Mouse (Mus musculus) testis, adult 2 months (tissue): ENCODE data around the gene Fancd2. TPM values are rescaled to one million over a fixed set of nuclear protein-coding genes. Genes with fewer than 3 reads are reported as not detected.

Experiments used
- H3K27ac ChIP-seq: fragments of 200-500 bp; 2 replicates; pipeline ENCODE4 v1.5.1; 2012; ENCODE audit warnings: low read depth, low read length; ENCODE audit not compliant: control insufficient read depth, insufficient read depth
- H3K27me3 ChIP-seq: fragments of 200-500 bp; 2 replicates; pipeline ENCODE4 v1.6.1; 2012; ENCODE audit warnings: mild to moderate bottlenecking, low read length, moderate library complexity; ENCODE audit not compliant: control insufficient read depth, insufficient read depth
- H3K36me3 ChIP-seq: fragments of 200-500 bp; 2 replicates; pipeline ENCODE4 v1.6.1; 2012; ENCODE audit warnings: mild to moderate bottlenecking, low read length; ENCODE audit not compliant: control insufficient read depth, insufficient read depth
- H3K4me1 ChIP-seq: fragments of 200-500 bp; 2 replicates; pipeline ENCODE4 v1.6.1; 2012; ENCODE audit warnings: low read length; ENCODE audit not compliant: control insufficient read depth, insufficient read depth
- H3K4me3 ChIP-seq: fragments of 200-500 bp; 2 replicates; pipeline ENCODE4 v1.5.1; 2012; ENCODE audit warnings: low read depth, mild to moderate bottlenecking, low read length, moderate library complexity, mixed read lengths; ENCODE audit not compliant: control insufficient read depth
- CTCF ChIP-seq: fragments of 200-500 bp; IDR thresholded peaks from 2 replicates; pipeline ENCODE4 v1.5.1; 2012; ENCODE audit warnings: low read depth, mild to moderate bottlenecking, inconsistent platforms, low read length, moderate library complexity; ENCODE audit not compliant: control insufficient read depth, insufficient read depth, insufficient replicate concordance
- POLR2A ChIP-seq: fragments of 200-500 bp; IDR thresholded peaks from 2 replicates; pipeline ENCODE4 v1.6.1; 2012; ENCODE audit warnings: low read depth, mild to moderate bottlenecking, inconsistent platforms, low read length, moderate library complexity; ENCODE audit not compliant: control insufficient read depth
- polyA plus RNA-seq: library from polyadenylated mRNA; depleted of rRNA; stranded (reverse); fragments of >200 nt; gene quantifications from 2 replicates; pipeline ENCODE4 v1.2.3, GENCODE M21; 2012

The Fancd2 gene
- polyA plus RNA-seq, 1 experiment: 19.5 TPM

DNA sequence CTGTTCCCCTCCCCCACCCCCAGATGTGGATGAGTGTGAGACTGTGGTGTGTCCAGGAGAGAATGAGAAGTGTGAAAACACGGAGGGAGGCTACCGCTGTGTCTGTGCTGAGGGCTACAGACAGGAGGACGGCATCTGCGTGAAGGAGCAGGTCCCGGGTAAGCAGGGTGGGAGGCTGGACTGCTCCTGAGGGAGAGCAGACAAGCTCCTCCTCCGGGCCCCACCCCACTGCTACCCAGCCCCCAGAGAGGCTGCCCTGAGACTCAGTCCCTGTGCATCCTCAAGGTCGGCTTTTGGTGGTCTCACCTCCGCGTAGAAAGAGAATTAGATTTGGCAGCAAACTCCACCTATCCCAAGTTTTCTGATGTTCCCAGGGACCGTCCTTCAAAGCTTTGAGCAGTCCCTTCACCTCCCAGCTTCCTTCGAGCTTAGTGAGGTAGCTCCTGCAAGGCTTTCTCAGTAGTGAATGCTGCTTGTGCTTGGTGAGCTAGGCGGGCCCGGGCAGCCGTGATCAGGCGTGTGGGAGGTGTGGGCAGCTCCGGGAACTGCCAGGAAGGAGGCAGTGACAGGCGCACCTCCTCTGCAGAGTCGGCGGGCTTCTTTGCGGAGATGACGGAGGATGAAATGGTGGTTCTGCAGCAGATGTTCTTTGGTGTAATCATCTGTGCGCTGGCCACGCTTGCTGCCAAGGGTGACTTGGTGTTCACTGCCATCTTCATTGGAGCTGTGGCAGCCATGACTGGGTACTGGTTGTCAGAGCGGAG is 39.2 kb upstream of the Fancd2 start:
- TF ChIP-seq POLR2A (no peak), CTCF (no peak)
- Histone ChIP-seq H3K4me1 (peaks cover 21% of the 10 kb centered on the region), H3K27ac (no peak overlapping the region), H3K4me3 (no peak overlapping the region), H3K36me3 (no peaks in the 10 kb centered on the region), H3K27me3 (no peaks in the 10 kb centered on the region; the same call in 1 of the 2 replicates)

DNA sequence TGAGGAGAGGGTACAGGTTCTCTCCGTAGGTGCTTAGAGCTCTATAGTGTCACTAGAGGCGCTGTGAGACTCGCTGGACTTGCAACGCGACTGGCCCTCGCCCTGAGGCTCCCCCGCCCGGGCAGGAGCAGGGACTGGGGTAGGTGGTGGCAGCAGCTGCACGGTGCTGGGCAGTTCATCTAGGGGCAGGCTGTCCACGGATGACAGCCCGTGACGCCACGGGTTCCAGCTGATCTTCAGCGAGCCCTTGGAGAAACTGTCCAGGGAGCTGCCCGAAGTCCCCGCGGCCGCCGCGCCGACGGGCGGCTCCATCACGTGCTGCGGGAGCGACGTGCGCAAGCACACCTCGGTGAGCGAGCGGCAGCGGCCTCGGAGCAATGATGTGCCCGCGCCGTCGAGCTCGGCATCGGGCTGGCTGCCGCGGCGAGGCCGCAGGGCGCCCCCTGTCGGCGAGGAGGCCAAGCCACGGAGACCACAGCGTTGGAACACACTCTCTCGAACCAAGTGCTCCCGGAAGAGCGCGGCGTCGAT is 37.2 kb upstream of the Fancd2 start:
- H3K4me1 ChIP-seq: peaks cover 21% of the 10 kb centered on the region
- TF ChIP-seq CTCF (peak; percentile 97), POLR2A (0 out of 2 replicates have a peak, but pooled peaks have one; percentile 35)
- H3K4me3 ChIP-seq: peak overlapping the region; percentile 82
- no peaks in the 10 kb centered on the region for H3K36me3 ChIP-seq
- H3K27ac ChIP-seq: no peak overlapping the region
- no peaks in the 10 kb centered on the region; the same call in 1 of the 2 replicates for H3K27me3 ChIP-seq

DNA sequence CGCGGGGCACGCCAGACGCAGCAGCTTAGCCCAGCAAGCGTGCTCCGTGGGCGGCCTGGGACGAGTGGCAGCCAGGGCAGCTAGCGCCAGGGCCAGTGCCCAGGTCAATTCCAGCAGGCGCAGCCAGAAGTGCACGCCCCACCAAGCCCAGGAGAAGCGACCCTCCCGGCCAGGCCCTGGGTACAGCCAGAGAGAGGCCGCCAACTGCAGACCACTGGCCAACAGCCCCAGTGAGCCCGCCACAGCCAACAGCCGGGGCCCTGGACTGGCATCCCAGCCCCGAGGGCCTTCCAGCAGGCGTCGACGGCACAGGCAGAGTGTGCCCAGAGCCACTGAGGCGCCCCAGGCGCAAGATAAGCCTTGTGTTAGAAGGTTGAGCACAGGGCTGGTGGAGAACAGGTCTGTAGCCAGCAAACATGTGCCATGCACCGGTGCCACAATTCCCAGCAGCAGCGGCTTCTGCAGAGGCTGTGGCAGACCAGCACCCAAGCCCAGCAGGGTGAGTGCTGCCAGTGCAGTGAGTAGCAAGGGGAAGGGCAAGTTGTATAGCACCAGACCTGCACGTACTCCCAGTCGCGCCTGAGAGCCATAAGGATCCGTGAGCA is 36.3 kb upstream of the Fancd2 start:
- Histone ChIP-seq H3K36me3 (no peaks in the 10 kb centered on the region), H3K27ac (no peak overlapping the region), H3K4me1 (peaks cover 21% of the 10 kb centered on the region), H3K4me3 (peak overlapping the region; percentile 82), H3K27me3 (no peaks in the 10 kb centered on the region; the same call in 1 of the 2 replicates)
- TF ChIP-seq CTCF (no peak), POLR2A (no peak)

DNA sequence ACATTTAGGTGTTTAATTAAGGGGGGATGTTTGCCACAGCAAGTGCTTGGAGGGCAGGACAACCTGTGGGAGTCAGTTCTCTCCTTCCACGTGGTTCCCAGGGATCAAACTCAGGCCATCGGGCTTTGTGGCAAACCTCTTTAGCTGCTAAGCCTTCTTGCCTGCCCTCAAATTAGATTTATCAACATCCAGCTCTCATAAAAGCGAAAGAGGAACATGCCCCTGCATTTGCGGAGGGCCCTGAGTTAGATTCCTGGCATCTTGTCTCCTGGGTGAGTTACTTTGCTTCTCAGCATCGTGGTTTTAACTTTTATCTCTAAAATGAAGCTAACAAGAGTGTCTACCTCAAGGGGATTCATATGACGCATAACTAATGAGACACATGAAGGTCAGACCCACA is 32.1 kb upstream of the Fancd2 start:
- Histone ChIP-seq H3K4me3 (no peak overlapping the region), H3K27me3 (no peaks in the 10 kb centered on the region; the same call in 1 of the 2 replicates), H3K36me3 (no peaks in the 10 kb centered on the region), H3K4me1 (peaks cover 17% of the 10 kb centered on the region), H3K27ac (no peak overlapping the region)
- TF ChIP-seq POLR2A (no peak), CTCF (no peak)

DNA sequence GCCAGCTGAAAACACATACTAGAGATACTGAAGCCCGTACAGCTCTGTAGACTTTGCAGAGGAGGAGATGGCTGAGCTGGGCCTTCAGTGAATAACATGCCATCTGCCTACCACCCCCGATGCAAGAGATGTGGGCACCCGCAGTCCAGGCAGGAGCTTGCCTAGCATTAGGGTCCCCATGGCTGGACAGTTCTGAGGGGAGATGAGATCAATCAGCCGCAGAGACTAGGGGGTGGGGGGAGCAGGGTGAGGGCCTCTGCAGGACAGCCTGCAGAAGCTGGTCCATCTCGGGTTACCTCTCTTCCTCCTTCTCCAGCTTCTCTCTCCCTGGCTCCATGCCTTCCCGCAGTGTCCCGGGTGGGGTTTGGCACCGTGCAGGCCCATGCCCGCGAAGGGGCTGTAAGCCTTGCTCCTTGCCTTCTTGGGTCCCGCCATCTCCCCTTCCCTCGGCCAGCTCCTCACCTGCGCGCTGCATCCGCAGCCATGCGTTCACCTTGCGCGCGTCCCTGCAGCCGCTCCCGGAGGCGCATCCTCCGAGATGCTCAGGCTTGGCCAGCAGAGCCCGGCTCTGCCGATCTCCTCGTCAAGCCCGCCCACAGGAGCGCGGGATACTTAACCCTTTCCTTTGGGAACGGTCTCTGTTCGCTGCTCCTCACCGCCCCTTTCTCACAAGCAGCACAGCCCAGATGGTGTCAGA is 29.9 kb upstream of the Fancd2 start, which contains the start of gene Prrt3:
Gene Prrt3 (minus strand): TSS at position 544 of the 697 bp plus-strand sequence.
- Histone ChIP-seq H3K27me3 (no peaks in the 10 kb centered on the region), H3K4me3 (peak within 1 kb of the TSS; percentile 41), H3K36me3 (no peaks in the 10 kb centered on the region), H3K27ac (no peak within 1 kb of the TSS), H3K4me1 (peaks cover 2% of the 10 kb centered on the region)
- TF ChIP-seq CTCF (no peak), POLR2A (no peak)

DNA sequence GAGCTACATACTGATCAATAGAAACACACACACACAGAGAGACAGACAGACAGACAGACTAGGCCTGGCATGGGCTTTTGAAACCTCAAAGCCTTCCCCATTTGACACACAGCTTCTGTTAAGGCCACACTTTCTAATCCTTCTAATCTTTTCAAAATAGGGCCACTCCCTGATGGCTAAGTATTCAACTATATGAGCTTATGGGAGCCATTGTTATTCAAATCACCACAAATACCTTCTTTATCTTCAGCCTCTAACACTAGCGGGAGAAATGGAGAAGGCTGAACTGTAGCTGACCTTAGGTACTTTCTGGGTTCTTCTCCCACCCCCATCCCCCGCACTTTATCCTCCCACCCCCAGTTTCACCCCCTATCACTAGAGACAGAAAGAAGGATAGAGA is 28.7 kb upstream of the Fancd2 start:
- TF ChIP-seq CTCF (no peak), POLR2A (no peak)
- no peaks in the 10 kb centered on the region for H3K27me3 ChIP-seq
- H3K4me1 ChIP-seq: peaks cover 2% of the 10 kb centered on the region
- H3K36me3 ChIP-seq: no peaks in the 10 kb centered on the region
- no peak overlapping the region for H3K27ac ChIP-seq
- H3K4me3 ChIP-seq: no peak overlapping the region

DNA sequence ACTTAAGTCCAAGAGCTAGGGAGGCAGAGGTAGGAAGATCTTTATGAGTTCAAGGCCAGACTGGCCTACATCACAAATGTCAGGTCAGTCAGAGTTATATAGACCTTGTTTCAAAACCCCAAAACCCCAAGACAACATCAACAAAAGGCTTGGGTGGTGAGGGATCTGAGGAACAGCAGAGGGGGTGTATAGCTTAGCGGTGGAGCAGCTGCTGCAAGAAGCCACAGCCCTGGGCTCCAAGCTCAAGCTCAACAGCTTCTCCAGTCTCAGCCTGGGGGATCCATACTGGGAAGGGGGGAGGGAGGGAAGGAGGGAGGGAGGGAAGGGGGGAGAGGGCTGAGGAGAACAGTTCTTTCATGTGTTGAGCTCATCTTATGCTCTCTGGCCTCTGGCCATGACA is 25.8 kb upstream of the Fancd2 start:
- TF ChIP-seq CTCF: no peak
- no peak for TF ChIP-seq POLR2A
- no peak overlapping the region for H3K27ac ChIP-seq
- peaks cover 2% of the 10 kb centered on the region for H3K4me1 ChIP-seq
- H3K36me3 ChIP-seq: no peaks in the 10 kb centered on the region
- H3K4me3 ChIP-seq: no peak overlapping the region
- H3K27me3 ChIP-seq: no peaks in the 10 kb centered on the region
